Mouse (Mus musculus) liver, postnatal 0 days (tissue): ENCODE measurements around the gene Plcl2.

Experiments used
- CTCF ChIP-seq: sonication (generic); IDR thresholded peaks from 2 replicates; pipeline ENCODE4 v1.5.1; 2016; ENCODE audit warnings: antibody characterized with exemption, low read depth
- EP300 ChIP-seq: IDR thresholded peaks from 2 replicates; pipeline ENCODE4 v1.6.1; 2016; ENCODE audit warnings: antibody characterized with exemption, low read depth, mild to moderate bottlenecking

GRCm38 (mm10) chr17:50650535-50651223, 141.5 kb downstream of the Plcl2 start:
- TF ChIP-seq CTCF: no peak
- TF ChIP-seq EP300: no peak
